Mouse (Mus musculus) layer of hippocampus, postnatal 25 days (tissue): ENCODE results near the gene Gm20772. TPM values are rescaled to one million over a fixed set of nuclear protein-coding genes. Genes with fewer than 3 reads are reported as not detected.
"Not testable (repeated sequence)": the region's sequence is repeated elsewhere in the genome, so short reads cannot be mapped to it uniquely, and the experiment has no call there.

Experiments
- DNase-seq, 2 experiments: peaks; one replicate each; pipeline ENCODE4 v3.0.0; 2022; ENCODE audit warnings: mixed read lengths in 2 of 2, low spot score in 1 of 2; ENCODE audit errors: extremely low spot score in 1 of 2
- total RNA-seq, 2 experiments: library from RNA; stranded (reverse); gene quantifications; 2 replicates each; pipeline ENCODE4 v1.2.3; 2021

The Gm20772 gene
- total RNA-seq, result not detected

DNA sequence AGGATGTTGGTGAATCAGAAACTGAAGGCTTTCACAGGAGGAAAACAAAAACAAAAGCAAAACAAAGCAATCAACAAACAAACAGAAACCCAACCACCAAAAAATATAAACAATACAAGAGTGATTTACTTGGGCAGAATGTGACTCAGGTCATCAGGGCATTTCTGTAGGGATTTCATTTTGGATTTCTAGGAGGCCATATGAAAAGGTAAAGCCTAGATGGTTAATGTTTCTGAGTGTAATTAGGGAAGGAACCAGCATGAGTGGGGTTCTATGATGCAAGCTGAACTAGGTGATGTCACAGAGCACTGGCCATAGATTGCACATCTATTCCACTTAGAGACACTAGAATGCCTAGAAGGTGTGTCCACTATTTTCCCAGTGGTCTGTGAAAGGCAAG is at the start of gene Gm20772, which contains the start of gene Gm20831:
Gm20772 (plus strand) TSS at position 301 of the 400 bp plus-strand sequence.
Gm20831 (plus strand) TSS at position 301 of the 400 bp plus-strand sequence.
- not testable (repeated sequence) for DNase-seq

DNA sequence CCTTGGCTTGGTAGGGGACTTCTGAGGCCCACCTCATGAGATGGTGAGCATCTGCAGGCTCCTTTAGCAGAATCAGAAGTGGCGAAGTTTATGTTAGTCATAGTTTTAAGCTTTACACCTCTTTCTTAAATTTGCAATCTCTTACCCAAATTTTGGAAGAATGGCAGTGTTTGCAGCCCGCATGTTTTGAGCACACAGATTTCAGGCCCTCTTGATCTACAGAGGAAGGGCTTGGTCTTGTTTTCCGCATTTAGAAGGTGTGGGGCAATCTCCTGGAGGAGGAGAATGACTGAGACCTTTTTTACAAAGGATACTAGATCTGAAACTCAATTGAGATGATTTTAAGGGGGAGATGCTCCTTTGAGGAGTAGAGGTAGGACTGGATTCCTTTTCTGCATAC is 28.4 kb upstream of the Gm20772 start, which contains the start of gene Gm21904:
Gm21904 (minus strand) TSS at position 101 of the 400 bp plus-strand sequence.
- DNase-seq, result not testable (repeated sequence)

Other genes starting within 250 kb of the Gm20772 start
- gene Gm21904, start 28.5 kb upstream of the Gm20772 start, total RNA-seq, result not detected
- gene Gm20831, start within 50 bp of the Gm20772 start, total RNA-seq, result not detected
- gene Srsy, start 62.6 kb downstream of the Gm20772 start, total RNA-seq, result not detected
- gene Gm21764, start 187.1 kb downstream of the Gm20772 start, total RNA-seq, result not detected
- not detected for gene Ssty1, start 214.4 kb downstream of the Gm20772 start, total RNA-seq